Mouse (Mus musculus) hindbrain, embryonic 15.5 days (tissue): ENCODE results near the gene Erbb4. TPM values are rescaled to one million over a fixed set of nuclear protein-coding genes. Genes with fewer than 3 reads are reported as not detected.

ENCODE experiments used
- ATAC-seq: fragments of 200-750 bp; cut with Nextera tagmentation; 2 replicates; pipeline ENCODE4 v1.8.0; 2017; ENCODE audit warnings: low read depth, moderate number of reproducible peaks, moderate TSS enrichment; ENCODE audit not compliant: low FRiP score
- H3K27ac ChIP-seq: fragments of 300-500 bp; sonication (generic); replicated peaks from 2 replicates; pipeline ENCODE4 v1.5.1; 2015; ENCODE audit warnings: mild to moderate bottlenecking, inconsistent platforms
- H3K27me3 ChIP-seq: fragments of 300-500 bp; sonication (generic); 2 replicates; pipeline ENCODE4 v1.6.1; 2015; ENCODE audit warnings: control low read depth, inconsistent platforms
- H3K36me3 ChIP-seq: fragments of 300-500 bp; sonication (generic); 2 replicates; pipeline ENCODE4 v1.6.1; 2015; ENCODE audit warnings: control low read depth, inconsistent platforms
- H3K4me1 ChIP-seq: fragments of 300-500 bp; sonication (generic); replicated peaks from 2 replicates; pipeline ENCODE4 v1.6.1; 2015; ENCODE audit warnings: control low read depth, inconsistent platforms
- H3K4me2 ChIP-seq: fragments of 300-500 bp; sonication (generic); 2 replicates; pipeline ENCODE4 v1.6.1; 2015; ENCODE audit warnings: moderate library complexity, mild to moderate bottlenecking, inconsistent platforms
- H3K4me3 ChIP-seq: fragments of 300-500 bp; sonication (generic); 2 replicates; pipeline ENCODE4 v1.5.1; 2015; ENCODE audit warnings: mild to moderate bottlenecking, inconsistent platforms
- H3K9ac ChIP-seq: fragments of 300-500 bp; sonication (generic); 2 replicates; pipeline ENCODE4 v1.6.1; 2015; ENCODE audit warnings: inconsistent platforms
- H3K9me3 ChIP-seq: fragments of 300-500 bp; sonication (generic); 2 replicates; pipeline ENCODE4 v1.6.1; 2016; ENCODE audit warnings: control low read depth, inconsistent platforms
- WGBS: fragments of 180-500 bp; shearing (Covaris S2); methylation state at CpG from one replicate; pipeline ENCODE4 v1.1.7; 2015; 5-methylcytosine and 5-hydroxymethylcytosine counted together
- polyA plus RNA-seq: library from polyadenylated mRNA; unstranded; fragments of >200 nt; fragmentation: Nextera tagmentation; extraction: Ambion mirVana; gene quantifications from 2 replicates; pipeline ENCODE4 v1.2.1, GENCODE M21; 2015

Erbb4 gene
- polyA plus RNA-seq, 1 experiment from 2014 or later: 15.6 TPM

GRCm38 (mm10) chr1:69105493-69106321 lies 2.2 kb downstream of the Erbb4 start:
- Histone ChIP-seq H3K27me3 (no peaks in the 10 kb centered on the region), H3K4me2 (peak overlapping the region; percentile 96), H3K27ac (peak overlapping the region; percentile 87), H3K4me1 (peaks cover 28% of the 10 kb centered on the region), H3K9ac (peak overlapping the region; percentile 76), H3K4me3 (peak overlapping the region; percentile 85), H3K9me3 (no peaks in the 10 kb centered on the region), H3K36me3 (no peaks in the 10 kb centered on the region)
- peak; percentile 49 for ATAC-seq
- WGBS: under 1% methylated on average over 29 of the region's 29 CpGs

DNA sequence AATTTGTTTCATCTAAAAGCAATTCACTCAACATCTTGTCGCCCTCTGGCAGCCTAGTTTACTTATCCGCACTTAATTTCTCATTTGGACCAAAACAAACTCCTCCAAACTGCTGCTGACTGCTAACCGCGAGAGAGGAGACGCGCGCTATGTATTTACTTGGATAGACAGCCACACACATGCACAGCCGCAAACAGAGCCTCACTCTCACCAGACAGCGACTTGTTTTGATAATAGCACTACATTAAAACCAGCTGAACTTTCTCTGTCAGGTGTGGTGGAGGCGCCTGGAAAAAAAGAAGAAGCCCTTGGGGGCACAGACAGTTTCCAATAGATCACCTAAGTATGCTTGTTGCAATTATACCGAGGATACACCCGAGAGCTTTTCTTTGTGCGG lies 2.8 kb downstream of the Erbb4 start:
- Histone ChIP-seq H3K9me3 (no peaks in the 10 kb centered on the region), H3K4me3 (peak overlapping the region; percentile 85), H3K27me3 (no peaks in the 10 kb centered on the region), H3K4me1 (peaks cover 28% of the 10 kb centered on the region), H3K9ac (peak overlapping the region; percentile 76), H3K4me2 (peak overlapping the region; percentile 96), H3K36me3 (no peaks in the 10 kb centered on the region), H3K27ac (peak overlapping the region; percentile 87)
- WGBS: under 1% methylated on average over 13 of the region's 13 CpGs
- ATAC-seq: no peak

GRCm38 (mm10) chr1:69103211-69103706 lies 4.6 kb downstream of the Erbb4 start:
- Histone ChIP-seq H3K36me3 (no peaks in the 10 kb centered on the region), H3K27ac (peak overlapping the region; percentile 7; the same call in 1 of the 2 replicates), H3K4me2 (peak overlapping the region; percentile 42), H3K9me3 (no peaks in the 10 kb centered on the region), H3K9ac (0 out of 2 replicates have a peak overlapping the region, but pooled peaks have one; percentile 0), H3K4me1 (peaks cover 23% of the 10 kb centered on the region), H3K4me3 (peak overlapping the region; percentile 4; the same call in 1 of the 2 replicates), H3K27me3 (no peaks in the 10 kb centered on the region)
- no peak for ATAC-seq
- 47% methylated on average over 6 of the region's 6 CpGs for WGBS

GRCm38 (mm10) chr1:69101670-69102069 lies 6.2 kb downstream of the Erbb4 start:
- Histone ChIP-seq H3K27me3 (no peaks in the 10 kb centered on the region), H3K4me3 (no peak overlapping the region), H3K9me3 (no peaks in the 10 kb centered on the region), H3K9ac (no peak overlapping the region), H3K27ac (no peak overlapping the region), H3K36me3 (no peaks in the 10 kb centered on the region), H3K4me1 (peaks cover 23% of the 10 kb centered on the region), H3K4me2 (no peak overlapping the region)
- no peak for ATAC-seq
- WGBS: 73% methylated on average over 2 of the region's 2 CpGs

DNA sequence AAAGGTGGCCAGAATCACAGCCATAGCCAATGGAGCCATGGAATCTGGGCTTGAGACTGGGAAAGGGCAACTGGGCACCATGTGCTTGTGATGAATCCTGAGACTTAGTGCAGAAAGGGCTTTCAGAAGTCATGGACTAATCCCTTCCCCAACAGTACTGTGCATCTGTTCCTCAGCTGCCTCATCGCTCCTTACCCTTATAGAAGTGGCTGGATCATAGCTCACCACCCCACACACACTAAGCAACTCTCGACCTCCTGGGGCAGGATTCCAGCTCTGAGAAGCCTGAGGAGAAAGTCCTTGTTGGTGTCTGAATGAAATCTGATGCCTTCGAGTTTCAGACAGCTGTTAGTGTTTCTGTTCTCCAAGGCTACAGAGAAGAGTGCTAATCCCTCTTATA lies 14.8 kb downstream of the Erbb4 start:
- no peaks in the 10 kb centered on the region for H3K9me3 ChIP-seq
- H3K4me2 ChIP-seq: no peak overlapping the region
- no peak overlapping the region for H3K9ac ChIP-seq
- H3K36me3 ChIP-seq: no peaks in the 10 kb centered on the region
- 63% methylated on average over 3 of the region's 3 CpGs for WGBS
- no peaks in the 10 kb centered on the region for H3K4me1 ChIP-seq
- no peaks in the 10 kb centered on the region for H3K27me3 ChIP-seq
- ATAC-seq: no peak
- no peak overlapping the region for H3K27ac ChIP-seq
- no peak overlapping the region for H3K4me3 ChIP-seq

- Histone ChIP-seq H3K36me3 (no peaks in the 10 kb centered on the region), H3K9ac (no peak overlapping the region), H3K4me3 (no peak overlapping the region), H3K9me3 (no peaks in the 10 kb centered on the region), H3K27me3 (no peaks in the 10 kb centered on the region), H3K4me1 (no peaks in the 10 kb centered on the region), H3K27ac (no peak overlapping the region), H3K4me2 (no peak overlapping the region)
- 83% methylated on average over 1 of the region's 1 CpGs for WGBS
- no peak for ATAC-seq
Measured at GRCm38 (mm10) chr1:69089331-69089730, 18.5 kb downstream of the Erbb4 start.

- H3K4me1 ChIP-seq: no peaks in the 10 kb centered on the region
- H3K9ac ChIP-seq: no peak overlapping the region
- no peaks in the 10 kb centered on the region for H3K36me3 ChIP-seq
- no peaks in the 10 kb centered on the region for H3K9me3 ChIP-seq
- no peak overlapping the region for H3K4me3 ChIP-seq
- ATAC-seq: no peak
- H3K27ac ChIP-seq: no peak overlapping the region
- no peak overlapping the region for H3K4me2 ChIP-seq
- whole genome bisulfite sequencing: 60% methylated on average over 6 of the region's 6 CpGs
- H3K27me3 ChIP-seq: no peaks in the 10 kb centered on the region
Measured at GRCm38 (mm10) chr1:69085753-69086152, 22.1 kb downstream of the Erbb4 start.

GRCm38 (mm10) chr1:69048918-69049317 lies 58.9 kb downstream of the Erbb4 start:
- H3K4me2 ChIP-seq: no peak overlapping the region
- no peak overlapping the region for H3K9ac ChIP-seq
- 86% methylated on average over 4 of the region's 4 CpGs for WGBS
- H3K36me3 ChIP-seq: no peaks in the 10 kb centered on the region
- no peaks in the 10 kb centered on the region for H3K4me1 ChIP-seq
- ATAC-seq: no peak
- no peak overlapping the region for H3K27ac ChIP-seq
- no peaks in the 10 kb centered on the region for H3K27me3 ChIP-seq
- no peaks in the 10 kb centered on the region for H3K9me3 ChIP-seq
- H3K4me3 ChIP-seq: no peak overlapping the region

DNA sequence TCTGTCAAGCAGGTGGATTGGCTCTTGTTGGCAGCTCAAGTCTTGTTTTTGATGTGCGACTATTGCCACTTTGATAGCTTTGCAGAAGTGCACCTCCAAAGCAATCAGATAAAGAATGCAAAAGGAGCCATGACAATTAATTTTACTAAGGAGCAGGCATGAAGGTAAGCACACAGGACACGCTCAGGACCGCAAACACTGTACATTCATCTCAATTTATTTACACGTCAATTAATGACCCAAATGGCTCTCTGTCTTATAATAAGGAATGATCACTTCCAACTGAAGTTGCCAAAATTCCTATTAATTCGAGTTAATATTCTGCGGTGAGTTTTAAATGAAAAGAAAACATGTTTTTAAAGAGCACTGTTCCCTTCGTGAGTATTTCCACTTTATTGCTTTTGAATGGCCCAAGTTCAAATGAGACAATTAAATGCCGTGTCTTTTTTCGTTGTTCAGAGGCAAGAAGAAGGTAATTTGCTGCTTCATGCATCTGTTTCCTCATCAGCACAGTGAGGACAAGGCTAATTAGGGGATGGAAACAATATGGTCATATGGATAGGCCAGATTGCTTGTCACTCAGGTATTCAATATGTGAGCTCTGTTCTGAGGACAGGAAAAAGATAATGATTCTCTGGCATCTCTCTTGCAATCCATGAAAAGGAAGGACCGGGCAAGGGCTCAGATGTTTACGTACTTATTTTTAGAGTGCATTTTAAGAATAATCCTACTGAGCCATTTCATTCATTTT lies 61.5 kb downstream of the Erbb4 start:
- ATAC-seq: no peak
- 59% methylated on average over 11 of the region's 11 CpGs for WGBS
- Histone ChIP-seq H3K4me2 (no peak overlapping the region), H3K36me3 (no peaks in the 10 kb centered on the region), H3K9me3 (no peaks in the 10 kb centered on the region), H3K4me3 (no peak overlapping the region), H3K4me1 (no peaks in the 10 kb centered on the region), H3K9ac (no peak overlapping the region), H3K27me3 (no peaks in the 10 kb centered on the region), H3K27ac (no peak overlapping the region)

DNA sequence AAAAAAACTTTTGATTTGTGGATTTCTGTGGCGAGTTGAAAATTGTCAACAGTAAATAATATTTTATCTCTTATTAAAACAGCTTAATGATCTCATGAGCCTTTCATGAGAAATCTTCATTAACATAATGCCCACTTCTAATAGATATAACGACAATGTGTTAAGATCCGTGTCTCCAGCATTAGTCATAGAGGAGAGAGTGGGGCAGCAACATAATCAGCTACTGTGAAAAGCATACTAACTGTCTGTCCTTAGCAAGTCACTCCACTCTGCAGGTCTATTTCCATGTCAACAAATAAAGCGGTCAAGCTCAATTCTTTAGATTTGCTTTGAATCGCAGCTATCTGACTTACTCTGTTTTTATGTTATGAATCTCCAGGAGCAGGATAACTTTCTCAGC lies 80.0 kb downstream of the Erbb4 start:
- Histone ChIP-seq H3K4me3 (no peak overlapping the region), H3K9ac (no peak overlapping the region), H3K27me3 (no peaks in the 10 kb centered on the region), H3K27ac (no peak overlapping the region), H3K36me3 (no peaks in the 10 kb centered on the region), H3K9me3 (no peaks in the 10 kb centered on the region), H3K4me2 (no peak overlapping the region), H3K4me1 (no peaks in the 10 kb centered on the region)
- 31% methylated on average over 5 of the region's 5 CpGs for WGBS
- ATAC-seq: no peak

DNA sequence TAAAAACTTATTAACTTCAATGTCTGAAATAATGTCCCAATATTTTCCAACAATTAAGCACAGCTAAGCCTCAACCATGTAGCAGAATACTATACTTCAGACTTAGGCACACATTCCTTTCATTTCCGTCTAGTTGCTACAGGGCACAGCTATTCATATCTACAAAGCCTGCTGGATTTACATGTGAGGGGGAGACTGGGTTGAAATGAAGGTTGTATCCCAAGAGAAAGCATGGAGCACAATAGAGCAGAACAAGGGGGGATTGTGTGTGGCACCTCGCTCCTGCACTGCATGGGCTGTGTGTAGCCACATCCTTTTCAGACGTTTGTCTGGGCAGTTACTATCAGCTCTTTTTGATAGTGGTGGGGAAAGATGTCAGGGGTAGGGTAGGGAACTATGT lies 83.0 kb downstream of the Erbb4 start:
- no peaks in the 10 kb centered on the region for H3K36me3 ChIP-seq
- no peak overlapping the region for H3K4me2 ChIP-seq
- ATAC-seq: peak; percentile 59; the same call in 1 of the 2 replicates
- H3K4me1 ChIP-seq: no peaks in the 10 kb centered on the region
- 16% methylated on average over 3 of the region's 3 CpGs for WGBS
- no peak overlapping the region for H3K27ac ChIP-seq
- H3K27me3 ChIP-seq: no peaks in the 10 kb centered on the region
- no peak overlapping the region for H3K4me3 ChIP-seq
- H3K9ac ChIP-seq: no peak overlapping the region
- no peaks in the 10 kb centered on the region for H3K9me3 ChIP-seq
